Mouse (Mus musculus): Measurements from ENCODE around the gene Wrap53.
A peak's percentile ranks its signal among the peaks of the same experiment; 100 is the strongest.
"Not testable (repeated sequence)": the region's sequence is repeated elsewhere in the genome, so short reads cannot be mapped to it uniquely, and the experiment has no call there.

Gene Wrap53

DNA sequence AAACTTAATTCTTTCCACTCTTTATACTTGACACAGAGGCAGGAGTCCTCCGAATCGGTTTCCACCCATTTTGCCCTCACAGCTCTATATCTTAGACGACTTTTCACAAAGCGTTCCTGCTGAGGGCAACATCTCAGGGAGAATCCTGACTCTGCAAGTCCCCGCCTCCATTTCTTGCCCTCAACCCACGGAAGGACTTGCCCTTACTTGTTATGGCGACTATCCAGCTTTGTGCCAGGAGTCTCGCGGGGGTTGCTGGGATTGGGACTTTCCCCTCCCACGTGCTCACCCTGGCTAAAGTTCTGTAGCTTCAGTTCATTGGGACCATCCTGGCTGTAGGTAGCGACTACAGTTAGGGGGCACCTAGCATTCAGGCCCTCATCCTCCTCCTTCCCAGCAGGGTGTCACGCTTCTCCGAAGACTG is at the start of gene Wrap53, which contains the start of gene Trp53:
Gene Wrap53 (minus strand): TSS at position 165 of the 424 bp plus-strand sequence.
Gene Trp53 (plus strand): TSS at position 269 of the 424 bp plus-strand sequence.
- peak; percentile 90 for DNase-seq (ENCODE audit: low spot score)

DNA sequence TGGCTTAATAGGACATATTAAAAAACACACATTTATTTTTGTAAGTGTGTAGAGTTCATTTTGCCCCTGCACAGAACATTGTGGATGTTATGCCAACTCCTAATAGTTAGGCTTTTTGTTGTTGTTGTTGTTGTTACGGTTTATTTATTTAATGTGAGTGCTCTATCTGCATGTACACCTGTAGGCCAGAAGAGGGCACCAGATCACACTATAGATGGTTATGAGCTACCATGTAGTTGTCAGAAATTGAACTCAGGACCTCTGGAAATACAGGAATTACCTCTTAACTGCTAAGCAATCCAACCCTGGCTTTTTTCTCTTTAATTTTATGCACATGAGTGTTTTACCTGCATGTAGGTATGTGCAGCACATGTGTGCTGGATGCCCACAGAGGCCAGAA is 49.7 kb upstream of the Wrap53 start:
- DNase-seq (ENCODE audit: low spot score): no peak

DNA sequence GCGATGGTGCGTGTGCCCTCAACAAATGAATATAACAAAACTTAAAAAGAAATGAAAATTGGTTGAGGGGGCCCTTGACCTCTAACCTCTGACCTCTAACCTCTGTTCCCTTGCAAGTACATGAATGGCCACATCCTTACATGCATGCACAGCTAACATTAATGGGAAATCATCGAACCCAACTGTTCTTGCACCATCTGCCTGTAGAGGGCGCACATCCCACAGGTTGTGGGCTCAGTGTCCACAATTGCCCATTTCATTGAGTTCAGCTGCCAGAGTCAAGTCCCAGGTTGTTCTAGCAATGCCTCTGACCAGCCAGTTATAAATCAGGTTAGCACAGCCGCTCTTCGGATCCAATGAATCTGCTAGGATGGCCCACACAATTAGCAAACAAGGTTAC is 48.2 kb upstream of the Wrap53 start:
- peak; percentile 78 for DNase-seq (ENCODE audit: low spot score)

- not testable (repeated sequence) for DNase-seq (ENCODE audit: low spot score)
Measured at GRCm38 (mm10) chr11:69624339-69624738, 44.3 kb upstream of the Wrap53 start.

GRCm38 (mm10) chr11:69623006-69623405 is 43.0 kb upstream of the Wrap53 start:
- no peak for DNase-seq (ENCODE audit: low spot score)

DNA sequence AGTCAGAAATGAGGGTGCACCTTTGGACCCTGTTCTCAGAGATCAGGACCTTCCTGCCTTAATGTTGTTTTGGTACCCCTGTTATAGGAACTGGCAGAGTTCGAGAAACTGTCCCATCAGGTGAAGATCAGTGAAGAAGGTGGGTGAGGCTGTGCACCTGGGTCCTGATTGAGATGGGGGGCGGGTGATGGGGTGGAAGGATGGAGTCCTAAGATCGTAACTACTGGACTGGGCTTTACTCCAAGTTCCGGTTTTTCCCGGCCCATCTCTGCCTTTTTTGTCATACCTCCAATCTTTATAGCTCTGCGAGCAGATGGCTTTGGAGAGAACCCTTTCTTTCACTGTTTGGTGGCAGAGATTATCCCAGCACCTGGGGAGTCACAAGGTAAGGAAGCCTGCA is 42.4 kb upstream of the Wrap53 start:
- DNase-seq (ENCODE audit: low spot score): no peak

DNA sequence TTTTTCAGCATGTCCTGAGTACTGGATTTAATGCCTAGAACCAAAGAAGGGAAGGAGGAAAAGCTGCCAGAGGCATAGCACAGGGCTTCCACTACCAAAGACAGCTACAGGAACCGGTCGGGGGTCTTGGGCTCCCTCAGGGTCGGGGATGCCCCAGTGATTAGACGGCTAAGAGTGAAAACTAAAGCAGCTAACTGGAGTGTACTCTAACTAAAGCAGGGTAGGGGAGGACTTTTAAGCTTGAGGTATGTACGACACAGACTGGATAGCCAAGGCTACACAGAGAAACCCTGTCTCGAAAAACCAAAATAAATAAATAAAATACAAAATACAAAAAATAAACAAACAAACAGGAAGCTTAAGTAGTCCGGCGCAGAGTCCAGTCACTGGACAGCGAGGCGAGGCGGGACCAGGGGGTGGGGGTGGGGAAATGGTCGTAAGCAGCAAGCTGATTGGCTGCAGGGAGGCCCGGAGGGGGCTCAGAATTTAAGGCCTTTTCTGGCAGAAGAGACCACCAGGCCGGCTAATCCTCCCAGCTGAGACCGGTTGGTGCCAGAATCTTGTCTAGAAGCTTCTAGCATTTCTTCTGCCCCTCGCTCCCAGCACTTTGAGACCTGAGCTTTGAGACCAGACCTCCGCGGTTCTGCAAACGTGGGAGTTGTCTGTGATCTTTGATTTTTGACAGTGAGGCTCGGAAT is 41.7 kb upstream of the Wrap53 start, which contains the start of gene Sat2:
Gene Sat2 (plus strand): TSS at position 454 of the 698 bp plus-strand sequence.
- peak; percentile 43 for DNase-seq (ENCODE audit: low spot score)

- no peak for DNase-seq (ENCODE audit: low spot score)
Measured at GRCm38 (mm10) chr11:69620394-69621081, 40.5 kb upstream of the Wrap53 start.

DNA sequence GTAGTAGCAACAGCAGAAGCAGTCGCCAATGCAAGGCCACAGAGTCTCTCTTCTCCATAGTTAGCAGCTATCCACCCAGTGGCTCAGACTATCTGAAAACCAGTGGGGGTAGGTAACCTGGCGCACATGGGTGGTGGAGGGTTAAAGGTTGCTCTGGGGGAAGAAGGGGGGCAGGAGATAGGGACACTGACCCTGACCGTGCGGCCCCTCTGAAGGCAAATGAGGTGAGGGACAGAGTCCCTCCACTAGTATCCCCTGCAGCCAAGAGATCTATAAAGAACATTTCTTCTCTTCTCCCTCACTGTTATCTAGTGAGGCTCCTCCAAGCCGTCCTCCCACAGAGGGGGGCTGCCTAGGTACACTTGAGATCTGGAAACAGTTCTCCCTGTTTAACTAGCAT is 37.8 kb upstream of the Wrap53 start, which contains the start of gene Shbg:
Gene Shbg (minus strand): TSS at position 101 of the 400 bp plus-strand sequence.
- DNase-seq (ENCODE audit: low spot score): no peak

DNA sequence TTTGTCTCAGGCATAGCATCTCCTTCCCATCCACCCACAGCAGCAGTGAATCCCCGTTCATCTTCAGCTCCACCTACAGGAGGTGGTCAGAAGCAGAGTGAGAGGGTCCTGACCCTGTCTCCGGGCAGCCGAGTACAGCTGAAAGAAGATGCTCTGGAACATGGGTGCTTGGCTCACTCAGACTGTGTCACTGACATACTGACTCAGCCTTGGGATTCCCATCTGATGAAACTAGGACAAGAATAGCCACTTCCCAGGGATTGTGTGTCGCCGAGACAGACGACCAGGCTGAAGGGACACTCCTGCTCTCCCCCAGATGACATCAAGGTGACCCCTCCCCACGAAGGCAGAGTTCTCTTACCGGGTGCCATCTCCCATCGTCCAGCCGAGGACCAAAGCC is 36.7 kb upstream of the Wrap53 start:
- no peak for DNase-seq (ENCODE audit: low spot score)

DNA sequence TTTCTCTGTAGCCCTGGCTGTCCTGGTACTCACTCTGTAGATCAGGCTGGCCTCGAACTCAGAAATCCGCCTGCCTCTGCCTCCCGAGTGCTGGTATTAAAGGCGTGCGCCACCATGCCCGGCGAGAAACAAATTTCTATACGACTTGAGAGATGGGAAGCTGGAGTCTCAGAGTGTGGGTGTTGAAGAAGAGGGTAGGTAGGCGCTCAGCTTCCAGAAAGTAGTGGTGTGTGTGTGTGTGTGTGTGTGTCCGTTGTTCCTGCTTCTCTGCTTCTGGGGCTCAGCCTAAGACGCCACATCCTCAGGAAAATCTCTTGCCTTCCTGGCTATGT is 34.2 kb upstream of the Wrap53 start:
- not testable (repeated sequence) for DNase-seq (ENCODE audit: low spot score)

GRCm38 (mm10) chr11:69613553-69614256 is 33.6 kb upstream of the Wrap53 start:
- DNase-seq (ENCODE audit: low spot score): peak; percentile 89

- no peak for DNase-seq (ENCODE audit: low spot score)
Measured at GRCm38 (mm10) chr11:69610899-69611298, 30.8 kb upstream of the Wrap53 start.

DNA sequence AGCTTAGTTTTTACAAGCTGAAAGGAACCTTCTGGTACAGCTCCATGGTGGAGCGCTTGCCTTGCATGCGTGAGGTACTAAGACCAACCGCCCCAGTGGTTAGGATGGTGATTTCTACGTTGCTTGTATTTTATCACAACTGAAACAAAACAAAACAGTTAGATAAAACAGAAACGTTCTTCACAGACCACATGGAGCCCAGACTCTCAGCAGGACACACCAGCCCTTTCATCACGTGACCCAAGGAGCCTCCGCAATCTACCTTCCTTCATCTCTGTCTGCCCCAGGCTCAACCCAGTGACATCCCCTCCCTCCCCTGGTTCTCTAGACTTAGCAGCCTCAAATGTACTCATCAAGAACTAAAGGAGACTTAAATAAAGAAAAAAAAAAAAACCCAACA is 29.4 kb upstream of the Wrap53 start:
- no peak for DNase-seq (ENCODE audit: low spot score)

DNA sequence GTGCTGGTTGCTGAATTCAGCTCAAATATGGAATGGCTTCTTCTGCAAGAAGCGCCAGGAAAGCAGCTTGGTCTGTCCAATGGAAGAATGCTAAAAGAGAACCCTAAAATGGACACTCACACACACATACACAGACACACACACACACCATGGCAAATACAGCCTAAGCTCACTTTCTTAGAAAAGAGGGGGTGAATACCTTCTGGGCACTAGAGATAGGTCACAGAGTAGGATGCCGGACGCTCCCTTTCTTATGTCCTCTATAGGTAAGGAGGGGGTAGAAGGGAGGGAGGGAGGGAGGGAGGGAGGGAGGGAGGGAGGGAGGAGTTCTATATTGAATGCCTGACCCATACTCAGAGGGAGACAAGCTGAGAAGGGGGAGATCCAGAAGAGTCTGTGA is 28.5 kb upstream of the Wrap53 start:
- DNase-seq (ENCODE audit: low spot score): no peak

DNA sequence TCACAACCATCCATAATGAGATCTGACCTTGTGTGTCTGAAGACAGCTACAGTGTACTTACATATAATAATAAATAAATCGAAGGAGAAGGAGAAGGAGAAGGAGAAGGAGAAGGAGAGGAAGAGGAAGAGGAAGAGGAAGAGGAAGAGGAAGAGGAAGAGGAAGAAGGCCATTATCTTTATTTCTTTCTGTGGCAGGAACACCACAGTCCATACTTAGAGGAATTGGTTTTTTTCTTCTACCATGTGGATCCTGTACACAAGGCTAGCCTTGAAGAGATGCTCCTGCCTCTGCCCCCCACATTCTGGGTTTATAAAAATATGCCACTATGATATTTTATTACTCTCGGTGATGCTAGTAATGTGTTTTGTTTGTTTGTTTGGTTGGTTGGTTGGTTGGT is 26.8 kb upstream of the Wrap53 start:
- DNase-seq (ENCODE audit: low spot score): no peak

DNA sequence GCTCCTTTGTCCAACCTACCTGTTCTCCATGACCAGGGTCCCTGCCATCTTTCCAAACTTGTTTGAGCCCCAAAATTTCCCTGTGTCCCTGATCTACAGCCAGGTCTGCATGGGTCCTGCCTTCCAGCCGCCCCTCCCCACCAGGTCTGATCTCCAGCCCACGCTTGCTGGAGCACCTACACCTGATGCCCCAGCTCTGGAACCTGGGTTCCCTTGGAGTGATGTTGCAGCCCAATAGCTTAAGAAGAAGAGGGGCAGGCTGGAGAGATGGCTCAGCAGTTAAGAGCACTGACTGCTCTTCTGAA is 26.4 kb upstream of the Wrap53 start:
- no peak for DNase-seq (ENCODE audit: low spot score)

GRCm38 (mm10) chr11:69605726-69606490 is 25.9 kb upstream of the Wrap53 start, which contains the start of gene Atp1b2:
Atp1b2 (minus strand) TSS chr11:69605942.
- DNase-seq (ENCODE audit: low spot score): peak; percentile 58

DNA sequence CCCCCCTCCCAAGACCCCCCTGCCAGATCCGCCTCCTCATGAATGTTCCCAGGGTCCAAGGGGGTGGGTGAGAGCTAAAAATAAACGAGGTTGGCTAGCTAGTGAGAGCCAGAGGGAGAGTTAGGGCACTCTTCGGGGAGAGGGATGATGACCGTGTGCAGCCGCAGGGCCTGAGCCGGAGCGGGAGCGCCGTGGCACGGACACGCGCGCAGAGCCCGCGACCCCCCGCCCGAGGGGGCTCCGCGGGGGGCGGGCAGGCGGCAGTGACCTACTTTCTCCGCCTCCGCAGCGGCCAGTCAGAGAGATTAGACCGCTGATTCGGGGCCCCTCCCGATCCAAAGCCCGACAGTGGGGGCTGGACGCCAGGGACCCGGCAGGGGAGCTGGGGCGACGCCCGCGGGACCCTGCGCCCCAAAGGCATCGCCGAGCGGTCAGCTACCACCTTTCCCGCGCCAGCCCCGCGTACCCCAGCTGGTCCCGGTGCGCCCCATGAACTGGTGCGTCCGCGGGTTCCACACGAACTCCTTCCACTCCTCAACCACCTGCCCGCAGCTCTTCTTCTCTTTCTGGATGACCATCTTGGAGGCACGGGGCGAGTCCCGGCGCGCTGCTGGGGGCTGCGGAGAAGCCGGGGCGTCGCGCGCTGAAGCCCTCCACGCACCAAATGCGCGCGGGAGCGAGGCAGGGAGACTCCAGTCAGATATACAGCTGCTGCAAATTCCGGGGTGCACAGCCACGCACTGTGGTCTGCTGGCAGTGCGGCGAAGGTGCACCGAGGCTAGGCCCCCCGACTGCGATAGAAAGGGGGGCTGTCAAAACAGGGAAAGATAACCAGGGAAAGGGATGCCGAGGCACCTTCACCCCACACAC is 25.0 kb upstream of the Wrap53 start:
- DNase-seq (ENCODE audit: low spot score): no peak

DNA sequence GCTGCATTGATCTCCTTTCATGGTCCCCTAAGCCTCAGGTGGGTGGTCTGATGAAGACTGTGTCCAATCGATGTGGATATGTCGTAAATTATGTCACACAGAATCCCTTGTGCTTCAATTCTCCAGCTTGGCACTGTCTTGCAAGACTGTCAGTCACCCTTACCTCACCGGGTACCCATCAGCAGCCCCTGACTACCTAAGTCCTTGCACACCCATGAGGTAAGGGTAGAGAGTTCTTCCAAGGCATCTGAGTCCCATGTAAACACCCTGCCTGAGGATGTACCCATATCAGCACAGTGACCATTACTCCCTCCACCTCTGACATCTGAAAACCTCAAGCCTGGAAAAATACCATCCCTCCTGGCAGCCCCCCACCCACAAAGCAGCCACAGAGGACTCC is 24.3 kb upstream of the Wrap53 start:
- no peak for DNase-seq (ENCODE audit: low spot score)

DNA sequence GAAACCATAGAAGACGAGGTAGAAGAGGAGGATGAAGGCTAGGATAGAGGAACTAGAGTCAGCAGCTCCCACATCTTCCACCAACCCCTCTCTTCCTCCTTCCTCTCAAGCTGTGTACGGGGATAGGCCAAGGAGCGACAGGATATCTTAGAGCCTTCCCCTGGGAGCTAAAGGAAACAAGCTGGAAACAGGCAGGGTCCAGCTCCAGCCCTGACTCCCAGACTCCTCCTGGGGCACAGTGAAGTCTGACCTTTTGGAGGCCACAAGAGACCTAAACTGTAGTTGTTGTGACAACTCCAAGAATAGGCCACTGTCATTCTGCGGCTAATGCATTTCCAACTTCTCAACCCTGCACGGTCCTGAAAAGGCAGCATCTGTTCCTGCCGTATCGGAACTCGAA is 23.5 kb upstream of the Wrap53 start:
- DNase-seq (ENCODE audit: low spot score): no peak
